Mouse (Mus musculus): ENCODE measurements around the gene A630089N07Rik. TPM values are rescaled to one million over a fixed set of nuclear protein-coding genes. Genes with fewer than 3 reads are reported as not detected.

Gene A630089N07Rik
- polyA plus RNA-seq, 1 experiment, result 15.7 TPM

- Histone ChIP-seq H3K27ac (ENCODE audit: insufficient read depth, low read length) (peak within 1 kb of the TSS; percentile 90), H3K4me3 (ENCODE audit: insufficient read depth, low read length) (peak within 1 kb of the TSS; percentile 60), H3K4me1 (ENCODE audit: control insufficient read depth, insufficient read depth, low read length) (peaks cover 8% of the 10 kb centered on the region)
- TF ChIP-seq CTCF (IDR thresholded peaks at IDR 0.05; ENCODE audit: borderline replicate concordance, insufficient read depth, low read length) (no peak), POLR2A (IDR thresholded peaks at IDR 0.05; ENCODE audit: low read depth, low read length) (peak; percentile 93)
Observed at GRCm38 (mm10) chr16:97962151-97962948, 119.9 kb downstream of the A630089N07Rik start, which contains the start of the genes C2cd2 and Zbtb21. C2cd2 (minus strand) TSS chr16:97962598. Zbtb21 (minus strand) TSS chr16:97962622.

GRCm38 (mm10) chr16:97961381-97962150, 120.7 kb downstream of the A630089N07Rik start:
- no peak for TF ChIP-seq CTCF (IDR thresholded peaks at IDR 0.05; ENCODE audit: borderline replicate concordance, insufficient read depth, low read length)
- TF ChIP-seq POLR2A (IDR thresholded peaks at IDR 0.05; ENCODE audit: low read depth, low read length), result peak; percentile 62

GRCm38 (mm10) chr16:97960348-97960747, 121.9 kb downstream of the A630089N07Rik start:
- H3K4me3 ChIP-seq (ENCODE audit: insufficient read depth, low read length), result no peak overlapping the region
- H3K27ac ChIP-seq (ENCODE audit: insufficient read depth, low read length), result no peak overlapping the region
- H3K4me1 ChIP-seq (ENCODE audit: control insufficient read depth, insufficient read depth, low read length), result peaks cover 8% of the 10 kb centered on the region
- TF ChIP-seq POLR2A (IDR thresholded peaks at IDR 0.05; ENCODE audit: low read depth, low read length), result no peak

More at GRCm38 (mm10) chr16:97961381-97962150, 120.7 kb downstream of the A630089N07Rik start:
- Histone ChIP-seq H3K4me1 (ENCODE audit: control insufficient read depth, insufficient read depth, low read length) (peaks cover 8% of the 10 kb centered on the region), H3K4me3 (ENCODE audit: insufficient read depth, low read length) (peak overlapping the region; percentile 60), H3K27ac (ENCODE audit: insufficient read depth, low read length) (peak overlapping the region; percentile 77)

- Histone ChIP-seq H3K27ac (ENCODE audit: insufficient read depth, low read length) (no peak overlapping the region), H3K4me3 (ENCODE audit: insufficient read depth, low read length) (no peak overlapping the region), H3K4me1 (ENCODE audit: control insufficient read depth, insufficient read depth, low read length) (peaks cover 8% of the 10 kb centered on the region)
- TF ChIP-seq CTCF (IDR thresholded peaks at IDR 0.05; ENCODE audit: borderline replicate concordance, insufficient read depth, low read length) (no peak), POLR2A (IDR thresholded peaks at IDR 0.05; ENCODE audit: low read depth, low read length) (no peak)
Observed at GRCm38 (mm10) chr16:97958401-97958973, 123.8 kb downstream of the A630089N07Rik start.

GRCm38 (mm10) chr16:97957626-97958025, 124.6 kb downstream of the A630089N07Rik start:
- H3K27ac ChIP-seq (ENCODE audit: insufficient read depth, low read length), result peak overlapping the region; percentile 42; the same call in 1 of the 2 replicates
- no peak overlapping the region for H3K4me3 ChIP-seq (ENCODE audit: insufficient read depth, low read length)
- TF ChIP-seq CTCF (IDR thresholded peaks at IDR 0.05; ENCODE audit: borderline replicate concordance, insufficient read depth, low read length) (no peak), POLR2A (IDR thresholded peaks at IDR 0.05; ENCODE audit: low read depth, low read length) (no peak)
- peaks cover 8% of the 10 kb centered on the region for H3K4me1 ChIP-seq (ENCODE audit: control insufficient read depth, insufficient read depth, low read length)

GRCm38 (mm10) chr16:97956011-97956410, 126.2 kb downstream of the A630089N07Rik start:
- peaks cover 8% of the 10 kb centered on the region for H3K4me1 ChIP-seq (ENCODE audit: control insufficient read depth, insufficient read depth, low read length)
- no peak overlapping the region for H3K27ac ChIP-seq (ENCODE audit: insufficient read depth, low read length)
- TF ChIP-seq POLR2A (IDR thresholded peaks at IDR 0.05; ENCODE audit: low read depth, low read length) (no peak), CTCF (IDR thresholded peaks at IDR 0.05; ENCODE audit: borderline replicate concordance, insufficient read depth, low read length) (no peak)
- H3K4me3 ChIP-seq (ENCODE audit: insufficient read depth, low read length), result no peak overlapping the region

- Histone ChIP-seq H3K4me3 (ENCODE audit: insufficient read depth, low read length) (no peak overlapping the region), H3K4me1 (ENCODE audit: control insufficient read depth, insufficient read depth, low read length) (peaks cover 6% of the 10 kb centered on the region), H3K27ac (ENCODE audit: insufficient read depth, low read length) (no peak overlapping the region)
- TF ChIP-seq POLR2A (IDR thresholded peaks at IDR 0.05; ENCODE audit: low read depth, low read length), result no peak
- TF ChIP-seq CTCF (IDR thresholded peaks at IDR 0.05; ENCODE audit: borderline replicate concordance, insufficient read depth, low read length), result no peak
Observed at GRCm38 (mm10) chr16:97953300-97953699, 128.9 kb downstream of the A630089N07Rik start.

GRCm38 (mm10) chr16:97952801-97953200, 129.4 kb downstream of the A630089N07Rik start:
- no peak overlapping the region for H3K27ac ChIP-seq (ENCODE audit: insufficient read depth, low read length)
- peaks cover 3% of the 10 kb centered on the region for H3K4me1 ChIP-seq (ENCODE audit: control insufficient read depth, insufficient read depth, low read length)
- no peak for TF ChIP-seq CTCF (IDR thresholded peaks at IDR 0.05; ENCODE audit: borderline replicate concordance, insufficient read depth, low read length)
- H3K4me3 ChIP-seq (ENCODE audit: insufficient read depth, low read length), result no peak overlapping the region

- TF ChIP-seq CTCF (IDR thresholded peaks at IDR 0.05; ENCODE audit: borderline replicate concordance, insufficient read depth, low read length), result no peak
- TF ChIP-seq POLR2A (IDR thresholded peaks at IDR 0.05; ENCODE audit: low read depth, low read length), result no peak
- Histone ChIP-seq H3K4me1 (ENCODE audit: control insufficient read depth, insufficient read depth, low read length) (no peaks in the 10 kb centered on the region), H3K4me3 (ENCODE audit: insufficient read depth, low read length) (no peak overlapping the region), H3K27ac (ENCODE audit: insufficient read depth, low read length) (no peak overlapping the region)
Observed at GRCm38 (mm10) chr16:97952371-97952770, 129.9 kb downstream of the A630089N07Rik start.

Other genes with a start within 250 kb of the A630089N07Rik start
- gene Prdm15, start 230.6 kb downstream of the A630089N07Rik start, polyA plus RNA-seq (2011; ENCODE audit: insufficient read length, low read depth, missing spikeins), result 8.2 and 9.8 TPM in 2 replicates
- 18.7 and 30.3 TPM in 2 replicates for gene C2cd2, start 119.9 kb downstream of the A630089N07Rik start, polyA plus RNA-seq (2011; ENCODE audit: insufficient read length, low read depth, missing spikeins)
- 18.4 and 20.4 TPM in 2 replicates for gene Zbtb21, start 119.8 kb downstream of the A630089N07Rik start, polyA plus RNA-seq (2011; ENCODE audit: insufficient read length, low read depth, missing spikeins)
- gene B230307C23Rik, start 85.1 kb downstream of the A630089N07Rik start, polyA plus RNA-seq (2011; ENCODE audit: insufficient read length, low read depth, missing spikeins), result 13.8 and 25.3 TPM in 2 replicates

Data from embryonic fibroblast, embryonic 13.5 days (primary cell).